Comparison of ENCODE assay signal across 8 mouse cellular contexts in genomic region chr4:123082283-123083163, GRCm38 (mm10). TPM values are rescaled to one million over a fixed set of nuclear protein-coding genes. Genes with fewer than 3 reads are reported as not detected.
DNase-seq lines count a peak whose midpoint lies in the region; ATAC-seq and TF ChIP-seq lines count a peak whose summit lies in the region.

No protein-coding gene starts in this region.

- no peaks in the 10 kb centered on the region for H3K36me3 ChIP-seq in intestine, postnatal 0 days (ENCODE audit: control insufficient read depth, insufficient read depth)
- H3K36me3 ChIP-seq in liver, adult 2 months (ENCODE audit: control insufficient read depth, insufficient read depth, low read length): no peaks in the 10 kb centered on the region
- H3K36me3 ChIP-seq in stomach, postnatal 0 days (ENCODE audit: control insufficient read depth, insufficient read depth, low read length): no peaks in the 10 kb centered on the region

- TF ChIP-seq EP300 in stomach, postnatal 0 days (optimal IDR thresholded peaks at IDR 0.05): no peak

- ATAC-seq in intestine, postnatal 0 days: peak; percentile 50; the same call in 1 of the 2 replicates
- peak; percentile 63 for ATAC-seq in stomach, postnatal 0 days (ENCODE audit: low FRiP score, low TSS enrichment)

- H3K27ac ChIP-seq in intestine, postnatal 0 days (ENCODE audit: low read depth, low read length): no peak overlapping the region
- no peak overlapping the region for H3K27ac ChIP-seq in liver, adult 2 months (replicated peaks; ENCODE audit: insufficient read depth, low read depth, low read length)
- no peak overlapping the region for H3K27ac ChIP-seq in stomach, postnatal 0 days (replicated peaks)

- H3K79me2 ChIP-seq in liver, adult 2 months (ENCODE audit: control insufficient read depth, insufficient read depth, low read length): no peaks in the 10 kb centered on the region

- no peak overlapping the region for H3K9ac ChIP-seq in intestine, postnatal 0 days (ENCODE audit: low read depth, low read length)
- H3K9ac ChIP-seq in liver, adult 2 months (ENCODE audit: low read depth, low read length): no peak overlapping the region
- no peak overlapping the region for H3K9ac ChIP-seq in stomach, postnatal 0 days (ENCODE audit: low read length)

- H3K27me3 ChIP-seq in intestine, postnatal 0 days (replicated peaks; ENCODE audit: control insufficient read depth, insufficient read depth, low read length): no peaks in the 10 kb centered on the region
- H3K27me3 ChIP-seq in liver, adult 2 months (ENCODE audit: control insufficient read depth, insufficient read depth, low read length): no peaks in the 10 kb centered on the region
- no peaks in the 10 kb centered on the region for H3K27me3 ChIP-seq in stomach, postnatal 0 days (ENCODE audit: control insufficient read depth, insufficient read depth, low read length)

- no peak overlapping the region for H3K4me3 ChIP-seq in intestine, postnatal 0 days (ENCODE audit: low read depth, low read length)
- no peak overlapping the region for H3K4me3 ChIP-seq in liver, adult 2 months (ENCODE audit: insufficient read depth, low read depth, low read length)
- H3K4me3 ChIP-seq in stomach, postnatal 0 days (ENCODE audit: low read depth, low read length): no peak overlapping the region

- DNase-seq in 3T3-L1 (ENCODE audit: low read depth, low spot score): peak; percentile 66
- peak; percentile 85 for DNase-seq in R1 (ENCODE audit: low read depth, low spot score)
- DNase-seq in cerebellum, postnatal 4 days (ENCODE audit: low spot score in 2 of 2): peak; percentile 43 to 61
- peak; percentile 36 for DNase-seq in gastrocnemius, postnatal 25 days
- peak; percentile 49 for DNase-seq in liver, adult 2 months (ENCODE audit: extremely low read depth, low read depth, low spot score)
- peak; percentile 27 to 59 for DNase-seq in natural killer cell, adult 2 months (ENCODE audit: low spot score in 2 of 2)
- peak; percentile 73 for DNase-seq in stomach, postnatal 0 days (ENCODE audit: low spot score)

- no peaks in the 10 kb centered on the region for H3K4me1 ChIP-seq in intestine, postnatal 0 days (replicated peaks; ENCODE audit: control insufficient read depth, insufficient read depth, low read length)
- no peaks in the 10 kb centered on the region for H3K4me1 ChIP-seq in liver, adult 2 months (ENCODE audit: control insufficient read depth, insufficient read depth, low read length)
- no peaks in the 10 kb centered on the region for H3K4me1 ChIP-seq in stomach, postnatal 0 days (replicated peaks; ENCODE audit: control insufficient read depth, insufficient read depth)

- no peak overlapping the region for H3K4me2 ChIP-seq in intestine, postnatal 0 days (replicated peaks; ENCODE audit: low read depth)
- H3K4me2 ChIP-seq in stomach, postnatal 0 days (replicated peaks; ENCODE audit: low read depth): no peak overlapping the region

- no peak for TF ChIP-seq POLR2A in liver, adult 2 months (IDR thresholded peaks at IDR 0.05; ENCODE audit: extremely low read depth, insufficient read depth, low read length)

- WGBS in intestine, postnatal 0 days: 79% methylated on average over 20 of the region's 20 CpGs
- WGBS in liver, adult 2 months: 80% methylated on average over 20 of the region's 20 CpGs
- WGBS in stomach, postnatal 0 days: 73% methylated on average over 20 of the region's 20 CpGs

- H3K9me3 ChIP-seq in intestine, postnatal 0 days (ENCODE audit: control insufficient read depth): no peaks in the 10 kb centered on the region
- no peaks in the 10 kb centered on the region for H3K9me3 ChIP-seq in stomach, postnatal 0 days (ENCODE audit: control insufficient read depth, low read length)

- peak; percentile 84 for TF ChIP-seq CTCF in intestine, postnatal 0 days (IDR thresholded peaks at IDR 0.05; ENCODE audit: low read depth)
- TF ChIP-seq CTCF in liver, adult 2 months (IDR thresholded peaks at IDR 0.05; ENCODE audit: low read depth, low read length): peak; percentile 89
- peak; percentile 86 for TF ChIP-seq CTCF in stomach, postnatal 0 days (IDR thresholded peaks at IDR 0.05; ENCODE audit: low read depth)

RNA-seq across cellular contexts. Expression of gene Bmp8b, which starts 22.4 kb away (rescaled TPM):
- total RNA-seq in gastrocnemius, postnatal 25 days (2021): not detected
- polyA plus RNA-seq in intestine, postnatal 0 days (2015; fragmentation: Nextera tagmentation; extraction: Ambion mirVana): 0.30 and 0.41 TPM in 2 replicates
- not detected in 2 replicates for total RNA-seq in liver, adult 2 months (2014; rRNA removed)
- polyA plus RNA-seq in liver, adult 2 months (2012; rRNA removed): 0.02 and 0.16 TPM in 2 replicates
- 0.21 and 0.25 TPM in 2 replicates for polyA plus RNA-seq in stomach, postnatal 0 days (2015; fragmentation: Nextera tagmentation; extraction: Ambion mirVana)

RNA-seq across cellular contexts. Expression of gene Oxct2b, which starts 33.5 kb away (rescaled TPM):
- total RNA-seq in gastrocnemius, postnatal 25 days (2021): not detected
- polyA plus RNA-seq in intestine, postnatal 0 days (2015; fragmentation: Nextera tagmentation; extraction: Ambion mirVana): 0.31 and 0.52 TPM in 2 replicates
- total RNA-seq in liver, adult 2 months (2014; rRNA removed): not detected in 2 replicates
- polyA plus RNA-seq in liver, adult 2 months (2012; rRNA removed): not detected in 2 replicates
- polyA plus RNA-seq in stomach, postnatal 0 days (2015; fragmentation: Nextera tagmentation; extraction: Ambion mirVana): not detected in 2 replicates

RNA-seq across cellular contexts. Expression of gene Ppie, which starts 57.2 kb away (rescaled TPM):
- total RNA-seq in gastrocnemius, postnatal 25 days (2021): 10 to 100 TPM; 16.8 to 17.6 TPM
- 30.9 and 31.5 TPM in 2 replicates for polyA plus RNA-seq in intestine, postnatal 0 days (2015; fragmentation: Nextera tagmentation; extraction: Ambion mirVana)
- 15.2 and 17.2 TPM in 2 replicates for total RNA-seq in liver, adult 2 months (2014; rRNA removed)
- polyA plus RNA-seq in liver, adult 2 months (2012; rRNA removed): 7.7 and 8.7 TPM in 2 replicates
- 47.2 and 48.9 TPM in 2 replicates for polyA plus RNA-seq in stomach, postnatal 0 days (2015; fragmentation: Nextera tagmentation; extraction: Ambion mirVana)
